Mouse (Mus musculus) E14TG2a.4 (cell line): Measurements from ENCODE around the gene Rps21.

ENCODE experiments used
- H3K27me3 ChIP-seq: 2 replicates; pipeline ENCODE4 v1.6.1; 2014; ENCODE audit warnings: low read length, control low read depth; ENCODE audit not compliant: insufficient read depth
- H3K36me3 ChIP-seq: 2 replicates; pipeline ENCODE4 v1.6.1; 2014; ENCODE audit warnings: low read length, control low read depth; ENCODE audit not compliant: insufficient read depth
- H3K4me1 ChIP-seq: replicated peaks from 2 replicates; pipeline ENCODE4 v1.6.1; 2014; ENCODE audit warnings: low read depth, low read length, control low read depth
- H3K4me3 ChIP-seq: replicated peaks from 2 replicates; pipeline ENCODE4 v1.5.1; 2014; ENCODE audit warnings: mild to moderate bottlenecking, low read length
- H3K9me3 ChIP-seq: 2 replicates; pipeline ENCODE4 v1.6.1; 2014; ENCODE audit warnings: low read length, control low read depth
- CTCF ChIP-seq: conservative IDR thresholded peaks from 2 replicates; pipeline ENCODE4 v1.5.1; 2014; ENCODE audit warnings: low read length
- NANOG ChIP-seq: IDR thresholded peaks from 2 replicates; pipeline ENCODE4 v1.6.1; 2014; ENCODE audit warnings: borderline replicate concordance, low read length, mixed read lengths
- POU5F1 ChIP-seq: IDR thresholded peaks from 2 replicates; pipeline ENCODE4 v1.6.1; 2014; ENCODE audit warnings: low read length, borderline replicate concordance

Gene Rps21

GRCm38 (mm10) chr2:180225762-180226378 is 31.3 kb upstream of the Rps21 start, which contains the start of gene Lama5:
Lama5 (minus strand) TSS chr2:180225859.
- Histone ChIP-seq H3K4me3 (peak within 1 kb of the TSS; percentile 96), H3K4me1 (peaks cover 88% of the 10 kb centered on the region), H3K27me3 (peaks cover 13% of the 10 kb centered on the region; the same call in 1 of the 2 replicates), H3K36me3 (peaks cover 25% of the 10 kb centered on the region), H3K9me3 (no peaks in the 10 kb centered on the region)
- TF ChIP-seq CTCF (no peak), NANOG (no peak), POU5F1 (no peak)

DNA sequence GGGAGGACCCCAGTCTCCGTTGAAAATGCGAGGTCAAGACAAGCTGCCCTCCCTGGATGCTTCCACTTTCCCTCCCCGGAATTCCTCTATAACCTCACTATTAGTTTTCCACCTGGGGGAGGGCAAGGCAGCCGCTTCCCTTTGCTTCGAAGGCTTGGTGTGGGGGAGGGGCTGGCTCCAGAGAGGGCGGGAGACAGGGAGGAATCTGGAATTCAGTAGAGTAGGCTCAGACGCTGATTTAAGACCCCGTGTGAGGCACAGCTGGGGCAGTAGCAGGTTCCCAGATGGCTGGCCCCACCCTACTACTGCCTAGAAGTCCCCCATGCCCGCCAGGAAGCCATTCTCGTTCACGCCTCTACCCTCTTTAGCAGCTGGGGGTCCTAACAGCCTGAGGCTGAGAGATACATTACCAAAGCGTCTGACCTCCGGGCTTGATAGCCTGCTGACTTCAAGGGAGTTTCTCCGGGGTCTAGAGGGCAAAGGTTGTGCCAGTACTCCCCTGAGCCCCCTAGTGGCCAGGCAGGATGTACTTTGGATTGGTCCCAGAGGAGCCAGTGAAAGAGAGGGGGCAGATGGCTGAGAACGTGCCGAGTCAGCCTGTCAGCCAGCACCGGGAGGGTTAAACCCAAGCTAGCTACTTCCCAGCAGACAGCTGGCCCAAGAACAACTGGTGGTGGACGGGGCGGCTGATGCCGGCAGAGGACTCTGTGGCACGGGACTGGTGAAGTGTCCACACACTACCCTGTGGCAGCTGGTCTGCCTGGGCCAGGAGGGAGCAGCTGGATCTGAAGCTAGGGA is 29.7 kb upstream of the Rps21 start:
- Histone ChIP-seq H3K36me3 (peaks cover 11% of the 10 kb centered on the region), H3K9me3 (no peaks in the 10 kb centered on the region), H3K27me3 (peaks cover 13% of the 10 kb centered on the region; the same call in 1 of the 2 replicates), H3K4me3 (peak overlapping the region; percentile 96), H3K4me1 (peaks cover 83% of the 10 kb centered on the region)
- TF ChIP-seq CTCF (peak; percentile 91), NANOG (peak; percentile 86), POU5F1 (no peak)

- TF ChIP-seq POU5F1 (no peak), NANOG (no peak), CTCF (no peak)
- Histone ChIP-seq H3K27me3 (peaks cover 13% of the 10 kb centered on the region; the same call in 1 of the 2 replicates), H3K9me3 (no peaks in the 10 kb centered on the region), H3K36me3 (peaks cover 8% of the 10 kb centered on the region), H3K4me1 (peaks cover 83% of the 10 kb centered on the region), H3K4me3 (peak overlapping the region; percentile 96)
Observed at GRCm38 (mm10) chr2:180228060-180228458, 29.1 kb upstream of the Rps21 start.

DNA sequence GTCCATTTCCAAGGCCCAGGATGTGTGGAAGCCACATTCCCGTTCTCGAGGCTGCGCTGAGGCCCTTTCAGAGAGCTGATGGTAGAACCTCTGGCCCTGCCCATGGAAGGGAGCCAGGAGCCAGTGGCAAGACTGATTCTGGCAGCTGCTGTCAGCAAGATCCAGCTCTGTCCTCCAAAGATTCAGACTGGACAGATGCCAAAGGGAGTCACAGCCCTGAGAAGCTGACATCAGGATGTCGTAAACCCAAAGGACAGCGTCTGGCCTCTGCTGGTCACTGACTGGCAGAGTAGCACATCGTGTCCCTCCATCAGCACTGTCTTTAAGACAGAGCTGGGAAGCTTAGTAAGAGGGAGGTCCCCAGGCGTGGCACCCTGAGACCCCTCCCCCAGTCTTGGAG is 28.6 kb upstream of the Rps21 start:
- Histone ChIP-seq H3K4me1 (peaks cover 83% of the 10 kb centered on the region), H3K9me3 (no peaks in the 10 kb centered on the region), H3K36me3 (peaks cover 3% of the 10 kb centered on the region), H3K4me3 (peak overlapping the region; percentile 96), H3K27me3 (peaks cover 13% of the 10 kb centered on the region; the same call in 1 of the 2 replicates)
- TF ChIP-seq NANOG (no peak), POU5F1 (no peak), CTCF (no peak)

DNA sequence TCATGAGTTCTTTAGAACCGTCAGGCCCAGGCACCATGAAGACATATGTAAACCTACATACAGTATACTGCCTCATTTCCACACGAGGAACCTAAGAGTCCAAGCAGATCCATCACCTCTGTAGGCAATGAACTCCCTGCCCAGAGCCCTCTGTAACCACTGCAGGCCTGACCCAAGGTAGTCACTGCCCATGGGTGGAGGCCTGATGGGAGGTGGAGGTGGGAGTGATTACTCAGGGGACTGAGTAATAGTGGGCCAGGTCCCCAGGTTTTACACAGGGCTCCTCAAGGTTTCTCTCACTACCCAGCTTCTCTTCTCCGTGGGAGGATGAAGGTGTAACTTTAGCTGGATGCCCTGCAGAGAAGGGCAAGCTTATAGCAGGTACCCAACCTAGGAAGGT is 28.0 kb upstream of the Rps21 start:
- peaks cover 83% of the 10 kb centered on the region for H3K4me1 ChIP-seq
- H3K36me3 ChIP-seq, result no peaks in the 10 kb centered on the region; the same call in 1 of the 2 replicates
- 0 out of 2 replicates have a peak overlapping the region, but pooled peaks have one; percentile 96 for H3K4me3 ChIP-seq
- H3K27me3 ChIP-seq, result peaks cover 13% of the 10 kb centered on the region; the same call in 1 of the 2 replicates
- no peak for TF ChIP-seq POU5F1
- no peak for TF ChIP-seq CTCF
- no peak for TF ChIP-seq NANOG
- no peaks in the 10 kb centered on the region for H3K9me3 ChIP-seq

- peaks cover 13% of the 10 kb centered on the region; the same call in 1 of the 2 replicates for H3K27me3 ChIP-seq
- H3K4me1 ChIP-seq, result peaks cover 88% of the 10 kb centered on the region
- no peaks in the 10 kb centered on the region for H3K9me3 ChIP-seq
- no peaks in the 10 kb centered on the region; the same call in 1 of the 2 replicates for H3K36me3 ChIP-seq
- H3K4me3 ChIP-seq, result peak overlapping the region; percentile 14; the same call in 1 of the 2 replicates
- TF ChIP-seq CTCF, result no peak
- TF ChIP-seq NANOG, result no peak
- TF ChIP-seq POU5F1, result no peak
Observed at GRCm38 (mm10) chr2:180230482-180230881, 26.7 kb upstream of the Rps21 start.

- Histone ChIP-seq H3K9me3 (no peaks in the 10 kb centered on the region), H3K4me3 (no peak overlapping the region), H3K4me1 (peaks cover 95% of the 10 kb centered on the region), H3K27me3 (peaks cover 9% of the 10 kb centered on the region; the same call in 1 of the 2 replicates), H3K36me3 (no peaks in the 10 kb centered on the region; the same call in 1 of the 2 replicates)
- no peak for TF ChIP-seq POU5F1
- no peak for TF ChIP-seq NANOG
- TF ChIP-seq CTCF, result no peak
Observed at GRCm38 (mm10) chr2:180233101-180233904, 23.9 kb upstream of the Rps21 start.

- Histone ChIP-seq H3K36me3 (no peaks in the 10 kb centered on the region; the same call in 1 of the 2 replicates), H3K9me3 (no peaks in the 10 kb centered on the region), H3K27me3 (no peaks in the 10 kb centered on the region), H3K4me3 (peak overlapping the region; percentile 68), H3K4me1 (peaks cover 95% of the 10 kb centered on the region)
- TF ChIP-seq POU5F1 (no peak), NANOG (no peak), CTCF (no peak)
Observed at GRCm38 (mm10) chr2:180234353-180234752, 22.8 kb upstream of the Rps21 start.
